Mouse (Mus musculus) kidney, embryonic 14.5 days (tissue): ENCODE measurements at regions not wholly inside any gene's neighbourhood (a gene's known extent, or its start where the extent isn't known, plus 50 kb on each side); places are given as distances from the start of the nearest gene placed in this dataset.

ENCODE experiments used
- ATAC-seq: fragments of 200-750 bp; cut with Nextera tagmentation; 2 replicates; pipeline ENCODE4 v1.8.0; 2017; ENCODE audit warnings: moderate number of reproducible peaks, mild to moderate bottlenecking, moderate TSS enrichment, moderate library complexity; ENCODE audit not compliant: low FRiP score, low TSS enrichment
- H3K27ac ChIP-seq: fragments of 300-500 bp; sonication (generic); 2 replicates; pipeline ENCODE4 v1.5.1; 2014; ENCODE audit warnings: low read depth, mild to moderate bottlenecking, low read length, moderate library complexity, mixed read lengths
- H3K27me3 ChIP-seq: fragments of 300-500 bp; sonication (generic); 2 replicates; pipeline ENCODE4 v1.6.1; 2014; ENCODE audit warnings: mild to moderate bottlenecking, low read length; ENCODE audit not compliant: control insufficient read depth, insufficient read depth
- H3K36me3 ChIP-seq: fragments of 300-500 bp; sonication (generic); 2 replicates; pipeline ENCODE4 v1.6.1; 2014; ENCODE audit warnings: low read length, mixed read lengths; ENCODE audit not compliant: control insufficient read depth, insufficient read depth
- H3K4me1 ChIP-seq: fragments of 300-500 bp; sonication (generic); 2 replicates; pipeline ENCODE4 v1.6.1; 2014; ENCODE audit warnings: low read length, mixed read lengths; ENCODE audit not compliant: control insufficient read depth, insufficient read depth
- H3K4me2 ChIP-seq: fragments of 300-500 bp; sonication (generic); replicated peaks from 2 replicates; pipeline ENCODE4 v1.6.1; 2014; ENCODE audit warnings: low read depth, mild to moderate bottlenecking, low read length
- H3K4me3 ChIP-seq: fragments of 300-500 bp; sonication (generic); 2 replicates; pipeline ENCODE4 v1.5.1; 2014; ENCODE audit warnings: mild to moderate bottlenecking, low read length
- H3K9ac ChIP-seq: fragments of 300-500 bp; sonication (generic); 2 replicates; pipeline ENCODE4 v1.6.1; 2014; ENCODE audit warnings: low read depth, mild to moderate bottlenecking, low read length, moderate library complexity
- H3K9me3 ChIP-seq: fragments of 300-500 bp; sonication (generic); 2 replicates; pipeline ENCODE4 v1.6.1; 2016; ENCODE audit warnings: low read length; ENCODE audit not compliant: control insufficient read depth
- WGBS: fragments of 180-500 bp; shearing (Covaris S2); extraction: QIAGEN DNeasy Blood & Tissue Kit; methylation state at CpG from one replicate; pipeline ENCODE4 v1.1.7; 2014; 5-methylcytosine and 5-hydroxymethylcytosine counted together

GRCm38 (mm10) chr14:24766260-24766659 lies 279.3 kb downstream of the Rps24 start:
- Histone ChIP-seq H3K27ac (no peak overlapping the region), H3K9me3 (no peaks in the 10 kb centered on the region), H3K4me1 (0 out of 2 replicates have a peak, but pooled peaks cover 4% of the 10 kb centered on the region), H3K9ac (no peak overlapping the region), H3K4me2 (no peak overlapping the region), H3K36me3 (no peaks in the 10 kb centered on the region), H3K4me3 (no peak overlapping the region), H3K27me3 (no peaks in the 10 kb centered on the region)
- no peak for ATAC-seq
- WGBS, result 79% methylated on average over 3 of the region's 3 CpGs

- Histone ChIP-seq H3K9me3 (no peaks in the 10 kb centered on the region), H3K9ac (no peak overlapping the region), H3K27ac (no peak overlapping the region), H3K4me3 (no peak overlapping the region), H3K4me2 (no peak overlapping the region), H3K4me1 (0 out of 2 replicates have a peak, but pooled peaks cover 4% of the 10 kb centered on the region), H3K36me3 (no peaks in the 10 kb centered on the region), H3K27me3 (no peaks in the 10 kb centered on the region)
- 63% methylated on average over 2 of the region's 2 CpGs for WGBS
- no peak for ATAC-seq
Measured at GRCm38 (mm10) chr14:24766690-24767089, 279.8 kb downstream of the Rps24 start.

GRCm38 (mm10) chr14:24767316-24767715 lies 280.4 kb downstream of the Rps24 start:
- Histone ChIP-seq H3K27me3 (no peaks in the 10 kb centered on the region), H3K9ac (no peak overlapping the region), H3K4me3 (no peak overlapping the region), H3K36me3 (no peaks in the 10 kb centered on the region), H3K4me1 (0 out of 2 replicates have a peak, but pooled peaks cover 4% of the 10 kb centered on the region), H3K27ac (no peak overlapping the region), H3K4me2 (no peak overlapping the region), H3K9me3 (no peaks in the 10 kb centered on the region)
- WGBS, result 88% methylated on average over 5 of the region's 5 CpGs
- no peak for ATAC-seq

GRCm38 (mm10) chr14:24767964-24768363 lies 281.0 kb downstream of the Rps24 start:
- no peaks in the 10 kb centered on the region for H3K36me3 ChIP-seq
- H3K4me2 ChIP-seq, result no peak overlapping the region
- no peak overlapping the region for H3K4me3 ChIP-seq
- no peaks in the 10 kb centered on the region for H3K9me3 ChIP-seq
- 0 out of 2 replicates have a peak, but pooled peaks cover 4% of the 10 kb centered on the region for H3K4me1 ChIP-seq
- 82% methylated on average over 5 of the region's 5 CpGs for WGBS
- no peak for ATAC-seq
- H3K27ac ChIP-seq, result no peak overlapping the region
- H3K27me3 ChIP-seq, result no peaks in the 10 kb centered on the region
- H3K9ac ChIP-seq, result no peak overlapping the region

- Histone ChIP-seq H3K4me3 (no peak overlapping the region), H3K9me3 (no peaks in the 10 kb centered on the region), H3K4me1 (0 out of 2 replicates have a peak, but pooled peaks cover 4% of the 10 kb centered on the region), H3K4me2 (no peak overlapping the region), H3K9ac (no peak overlapping the region), H3K36me3 (no peaks in the 10 kb centered on the region), H3K27ac (no peak overlapping the region), H3K27me3 (no peaks in the 10 kb centered on the region)
- ATAC-seq, result no peak
- WGBS, result 60% methylated on average over 3 of the region's 3 CpGs
Measured at GRCm38 (mm10) chr14:24769451-24769850, 282.5 kb downstream of the Rps24 start.

GRCm38 (mm10) chr14:24770015-24770977 lies 283.4 kb downstream of the Rps24 start:
- no peaks in the 10 kb centered on the region for H3K27me3 ChIP-seq
- WGBS, result 40% methylated on average over 11 of the region's 11 CpGs
- 0 out of 2 replicates have a peak, but pooled peaks cover 4% of the 10 kb centered on the region for H3K4me1 ChIP-seq
- no peak overlapping the region for H3K9ac ChIP-seq
- H3K27ac ChIP-seq, result no peak overlapping the region
- no peak overlapping the region for H3K4me2 ChIP-seq
- H3K36me3 ChIP-seq, result no peaks in the 10 kb centered on the region
- no peak for ATAC-seq
- H3K4me3 ChIP-seq, result no peak overlapping the region
- H3K9me3 ChIP-seq, result no peaks in the 10 kb centered on the region

GRCm38 (mm10) chr14:24771663-24772062 lies 284.7 kb downstream of the Rps24 start:
- no peak for ATAC-seq
- Histone ChIP-seq H3K4me3 (no peak overlapping the region), H3K9me3 (no peaks in the 10 kb centered on the region), H3K36me3 (no peaks in the 10 kb centered on the region), H3K4me1 (0 out of 2 replicates have a peak, but pooled peaks cover 4% of the 10 kb centered on the region), H3K4me2 (no peak overlapping the region), H3K27ac (no peak overlapping the region), H3K9ac (no peak overlapping the region), H3K27me3 (no peaks in the 10 kb centered on the region)
- 94% methylated on average over 1 of the region's 1 CpGs for WGBS

- 65% methylated on average over 4 of the region's 4 CpGs for WGBS
- no peak overlapping the region for H3K9ac ChIP-seq
- no peaks in the 10 kb centered on the region for H3K36me3 ChIP-seq
- 0 out of 2 replicates have a peak, but pooled peaks cover 4% of the 10 kb centered on the region for H3K4me1 ChIP-seq
- H3K9me3 ChIP-seq, result no peaks in the 10 kb centered on the region
- H3K27me3 ChIP-seq, result no peaks in the 10 kb centered on the region
- ATAC-seq, result no peak
- H3K27ac ChIP-seq, result no peak overlapping the region
- no peak overlapping the region for H3K4me3 ChIP-seq
- H3K4me2 ChIP-seq, result no peak overlapping the region
Measured at GRCm38 (mm10) chr14:24772129-24772528, 285.2 kb downstream of the Rps24 start.
